Mouse (Mus musculus) embryonic facial prominence, embryonic 12.5 days (tissue): Measurements from ENCODE around the gene Ankrd34b. TPM values are rescaled to one million over a fixed set of nuclear protein-coding genes. Genes with fewer than 3 reads are reported as not detected.

ENCODE experiments used
- ATAC-seq: fragments of 200-750 bp; cut with Nextera tagmentation; 2 replicates; pipeline ENCODE4 v1.8.0; 2017; ENCODE audit not compliant: insufficient number of reproducible peaks, insufficient read depth, low FRiP score, low TSS enrichment
- H3K27ac ChIP-seq: fragments of 300-500 bp; sonication (generic); 2 replicates; pipeline ENCODE4 v1.5.1; 2016; ENCODE audit warnings: mild to moderate bottlenecking
- H3K27me3 ChIP-seq: fragments of 300-500 bp; sonication (generic); 2 replicates; pipeline ENCODE4 v1.6.1; 2016; ENCODE audit warnings: mild to moderate bottlenecking, moderate library complexity
- H3K36me3 ChIP-seq: fragments of 300-500 bp; sonication (generic); 2 replicates; pipeline ENCODE4 v1.6.1; 2016; ENCODE audit warnings: mild to moderate bottlenecking
- H3K4me1 ChIP-seq: fragments of 300-500 bp; sonication (generic); 2 replicates; pipeline ENCODE4 v1.6.1; 2016
- H3K4me2 ChIP-seq: fragments of 300-500 bp; sonication (generic); replicated peaks from 2 replicates; pipeline ENCODE4 v1.6.1; 2016; ENCODE audit warnings: mild to moderate bottlenecking, moderate library complexity
- H3K4me3 ChIP-seq: fragments of 300-500 bp; sonication (generic); 2 replicates; pipeline ENCODE4 v1.5.1; 2016; ENCODE audit warnings: mild to moderate bottlenecking
- H3K9ac ChIP-seq: fragments of 300-500 bp; sonication (generic); 2 replicates; pipeline ENCODE4 v1.6.1; 2016; ENCODE audit warnings: mild to moderate bottlenecking, moderate library complexity
- H3K9me3 ChIP-seq: fragments of 300-500 bp; sonication (generic); 2 replicates; pipeline ENCODE4 v1.6.1; 2016; ENCODE audit warnings: mild to moderate bottlenecking, moderate library complexity
- WGBS: fragments of 180-500 bp; shearing (Covaris S2); methylation state at CpG from one replicate; pipeline ENCODE4 v1.1.7; 2016; 5-methylcytosine and 5-hydroxymethylcytosine counted together
- polyA plus RNA-seq: library from polyadenylated mRNA; unstranded; fragments of >200 nt; fragmentation: Nextera tagmentation; extraction: Ambion mirVana; gene quantifications from 2 replicates; pipeline ENCODE4 v1.2.1, GENCODE M21; 2016

Gene Ankrd34b
- polyA plus RNA-seq, result 0.05 TPM in 2 replicates

DNA sequence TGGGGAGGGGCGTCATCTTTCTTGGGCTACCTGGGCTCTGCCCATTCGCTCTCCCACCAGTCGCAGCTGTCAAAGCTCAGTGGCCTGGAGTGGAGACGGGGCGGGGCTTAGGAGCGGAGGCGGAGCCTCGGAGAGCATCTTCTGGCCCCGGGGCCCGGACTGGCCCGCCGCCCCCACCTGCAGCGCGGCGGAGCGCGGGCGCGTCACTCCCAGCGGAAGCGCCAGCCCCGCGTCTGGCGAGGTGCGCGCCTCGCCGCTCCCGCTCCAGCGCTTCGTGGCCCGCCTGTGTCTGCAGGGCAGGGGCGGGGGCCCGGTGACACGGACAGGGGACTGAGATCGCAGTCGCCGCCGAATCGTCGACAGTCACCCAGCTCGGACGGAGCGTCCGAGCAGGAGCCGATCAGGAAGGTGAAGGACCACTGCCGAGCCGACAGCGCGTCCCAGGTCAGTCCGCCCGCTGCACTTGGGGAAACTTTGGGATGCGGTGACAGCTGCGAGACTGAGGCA, at the start of gene Ankrd34b:
Gene Ankrd34b (plus strand): TSS at position 139 of the 507 bp plus-strand sequence.
- Histone ChIP-seq H3K27me3 (peaks cover 63% of the 10 kb centered on the region), H3K27ac (no peak within 1 kb of the TSS), H3K36me3 (no peaks in the 10 kb centered on the region), H3K9ac (peak within 1 kb of the TSS; percentile 59), H3K4me3 (peak within 1 kb of the TSS; percentile 66), H3K4me1 (peaks cover 13% of the 10 kb centered on the region; the same call in 1 of the 2 replicates), H3K4me2 (peak within 1 kb of the TSS; percentile 100), H3K9me3 (no peaks in the 10 kb centered on the region)
- under 1% methylated on average over 53 of the region's 54 CpGs for WGBS
- ATAC-seq, result peak; percentile 73

- 89% methylated on average over 3 of the region's 3 CpGs for WGBS
- no peaks in the 10 kb centered on the region for H3K9me3 ChIP-seq
- no peaks in the 10 kb centered on the region for H3K27me3 ChIP-seq
- no peaks in the 10 kb centered on the region for H3K4me1 ChIP-seq
- ATAC-seq, result no peak
- no peak overlapping the region for H3K27ac ChIP-seq
- 0 out of 2 replicates have a peak, but pooled peaks cover 6% of the 10 kb centered on the region for H3K36me3 ChIP-seq
- H3K9ac ChIP-seq, result no peak overlapping the region
- H3K4me2 ChIP-seq, result no peak overlapping the region
- no peak overlapping the region for H3K4me3 ChIP-seq
These were observed 38.3 kb upstream of the Ankrd34b start for GRCm38 (mm10) chr13:92387367-92387766.

DNA sequence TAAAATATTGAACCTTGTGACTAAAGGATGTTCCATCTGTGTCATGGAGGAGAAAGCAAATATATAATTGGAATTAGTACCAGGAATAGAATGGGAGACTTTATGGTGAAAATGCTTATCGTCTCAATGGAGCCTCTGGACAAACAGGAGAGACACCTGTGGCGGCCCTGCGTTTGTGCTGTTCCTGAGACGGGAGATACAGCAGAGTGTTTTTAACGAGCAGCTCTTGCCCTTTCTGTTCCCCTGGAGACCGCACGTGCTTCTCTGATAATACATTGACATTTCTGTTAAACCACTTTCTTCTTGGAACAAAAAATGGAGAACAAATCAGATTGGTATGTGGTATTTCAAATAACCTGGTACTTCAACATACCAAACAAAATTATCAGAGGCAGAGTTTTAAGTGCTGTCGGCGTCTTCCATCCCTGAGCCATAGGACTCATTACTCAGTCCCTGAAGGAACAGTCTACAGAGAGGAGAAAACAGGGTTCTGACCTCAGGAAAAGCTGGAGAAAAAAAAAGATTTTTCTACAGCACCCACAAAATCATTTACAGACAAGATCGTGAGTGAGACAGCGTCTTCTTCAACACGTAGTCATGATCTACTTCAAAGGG, 32.5 kb upstream of the Ankrd34b start:
- Histone ChIP-seq H3K4me3 (no peak overlapping the region), H3K27me3 (no peaks in the 10 kb centered on the region), H3K9me3 (no peaks in the 10 kb centered on the region), H3K4me2 (no peak overlapping the region), H3K36me3 (no peaks in the 10 kb centered on the region), H3K4me1 (no peaks in the 10 kb centered on the region), H3K27ac (no peak overlapping the region), H3K9ac (no peak overlapping the region)
- WGBS, result 83% methylated on average over 12 of the region's 12 CpGs
- ATAC-seq, result no peak

- Histone ChIP-seq H3K9me3 (no peaks in the 10 kb centered on the region), H3K4me1 (no peaks in the 10 kb centered on the region), H3K4me2 (no peak overlapping the region), H3K27me3 (no peaks in the 10 kb centered on the region), H3K27ac (no peak overlapping the region), H3K9ac (no peak overlapping the region), H3K36me3 (no peaks in the 10 kb centered on the region), H3K4me3 (no peak overlapping the region)
- 74% methylated on average over 11 of the region's 11 CpGs for WGBS
- no peak for ATAC-seq
These were observed 27.0 kb upstream of the Ankrd34b start for GRCm38 (mm10) chr13:92398491-92399384.

GRCm38 (mm10) chr13:92402063-92402462, 23.6 kb upstream of the Ankrd34b start:
- 54% methylated on average over 2 of the region's 2 CpGs for WGBS
- no peak for ATAC-seq

DNA sequence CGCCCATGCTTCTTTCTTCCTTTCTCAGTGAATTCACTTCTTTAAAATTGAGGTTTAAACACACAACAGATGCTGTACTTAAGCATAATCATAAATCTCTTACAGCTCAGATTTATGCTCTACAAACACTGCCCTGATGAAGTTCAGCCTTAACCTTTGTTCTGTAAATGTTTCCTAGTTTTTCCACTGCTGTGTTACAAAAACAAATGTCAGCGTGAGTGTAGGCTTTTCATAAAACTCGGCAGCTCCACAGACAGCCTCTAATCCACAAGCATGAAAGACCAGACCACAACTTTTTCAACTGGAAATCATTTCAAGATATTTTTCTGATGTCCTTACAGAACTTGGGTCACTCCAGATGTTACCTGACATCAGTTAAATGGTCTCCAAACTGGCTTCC, 22.2 kb upstream of the Ankrd34b start:
- Histone ChIP-seq H3K4me1 (no peaks in the 10 kb centered on the region), H3K9me3 (no peaks in the 10 kb centered on the region), H3K4me3 (no peak overlapping the region), H3K27me3 (no peaks in the 10 kb centered on the region), H3K9ac (no peak overlapping the region), H3K4me2 (no peak overlapping the region), H3K27ac (no peak overlapping the region), H3K36me3 (no peaks in the 10 kb centered on the region)
- WGBS, result 75% methylated on average over 3 of the region's 3 CpGs
- ATAC-seq, result no peak

More at GRCm38 (mm10) chr13:92402063-92402462, 23.6 kb upstream of the Ankrd34b start:
- no peak overlapping the region for H3K4me2 ChIP-seq
- H3K9me3 ChIP-seq, result no peaks in the 10 kb centered on the region
- no peak overlapping the region for H3K4me3 ChIP-seq
- no peaks in the 10 kb centered on the region for H3K27me3 ChIP-seq
- no peaks in the 10 kb centered on the region for H3K4me1 ChIP-seq
- no peak overlapping the region for H3K27ac ChIP-seq
- H3K9ac ChIP-seq, result no peak overlapping the region
- no peaks in the 10 kb centered on the region for H3K36me3 ChIP-seq

DNA sequence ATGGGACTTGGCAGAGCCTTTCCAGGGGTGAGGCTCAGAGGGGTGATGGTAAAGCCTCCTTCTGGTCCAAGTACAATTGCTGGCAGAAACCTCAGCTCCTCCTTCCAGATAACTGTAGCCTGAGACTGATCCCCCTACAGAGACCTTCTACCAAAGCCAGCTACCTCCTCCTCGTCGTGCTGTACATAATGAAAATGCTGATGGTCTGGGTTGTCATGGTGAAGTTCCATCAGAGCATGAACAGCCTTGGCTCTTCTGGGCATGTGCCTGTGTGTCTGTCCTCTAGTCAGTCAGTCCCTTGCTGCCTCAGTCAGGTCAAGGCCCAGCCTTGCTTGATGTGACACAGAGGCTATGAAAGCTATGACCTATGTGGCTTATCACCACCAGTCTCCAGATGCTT, 15.2 kb upstream of the Ankrd34b start:
- Histone ChIP-seq H3K4me3 (no peak overlapping the region), H3K4me2 (no peak overlapping the region), H3K9me3 (no peaks in the 10 kb centered on the region), H3K36me3 (no peaks in the 10 kb centered on the region), H3K27me3 (no peaks in the 10 kb centered on the region), H3K27ac (no peak overlapping the region), H3K4me1 (no peaks in the 10 kb centered on the region), H3K9ac (no peak overlapping the region)
- WGBS, result 70% methylated on average over 2 of the region's 2 CpGs
- no peak for ATAC-seq

- no peak for ATAC-seq
- Histone ChIP-seq H3K4me3 (no peak overlapping the region), H3K36me3 (no peaks in the 10 kb centered on the region), H3K4me2 (no peak overlapping the region), H3K4me1 (no peaks in the 10 kb centered on the region), H3K27me3 (peaks cover 20% of the 10 kb centered on the region), H3K9ac (no peak overlapping the region), H3K9me3 (no peaks in the 10 kb centered on the region), H3K27ac (no peak overlapping the region)
- WGBS, result 85% methylated on average over 11 of the region's 11 CpGs
These were observed 6.1 kb upstream of the Ankrd34b start for GRCm38 (mm10) chr13:92419630-92420029.

DNA sequence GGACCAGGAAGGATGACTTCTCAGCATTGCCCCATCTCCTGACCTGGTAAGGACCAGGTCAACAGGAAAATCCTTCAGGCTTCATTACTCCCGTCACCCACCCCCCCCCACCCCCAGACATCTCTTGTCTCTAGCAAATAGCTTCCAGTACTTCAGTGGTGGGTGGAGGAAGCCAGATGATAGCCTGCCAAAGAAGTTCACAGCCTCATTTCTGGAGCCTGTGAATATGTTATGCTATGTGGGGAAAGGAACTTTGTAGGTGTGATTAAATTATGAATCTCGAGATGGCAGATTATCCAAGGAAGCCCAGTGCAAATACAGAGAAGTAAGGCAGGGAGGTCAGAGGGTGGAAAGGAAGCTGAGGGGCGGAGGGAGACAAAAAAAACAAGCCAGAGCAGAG, 2.0 kb upstream of the Ankrd34b start:
- 52% methylated on average over 3 of the region's 3 CpGs for WGBS
- no peak overlapping the region for H3K4me3 ChIP-seq
- no peaks in the 10 kb centered on the region for H3K9me3 ChIP-seq
- H3K4me1 ChIP-seq, result peaks cover 13% of the 10 kb centered on the region; the same call in 1 of the 2 replicates
- peaks cover 57% of the 10 kb centered on the region for H3K27me3 ChIP-seq
- no peak overlapping the region for H3K27ac ChIP-seq
- no peaks in the 10 kb centered on the region for H3K36me3 ChIP-seq
- no peak overlapping the region for H3K9ac ChIP-seq
- ATAC-seq, result no peak
- H3K4me2 ChIP-seq, result no peak overlapping the region

GRCm38 (mm10) chr13:92426294-92427051, 777 bp downstream of the Ankrd34b start:
- Histone ChIP-seq H3K27me3 (peaks cover 63% of the 10 kb centered on the region), H3K36me3 (no peaks in the 10 kb centered on the region)

DNA sequence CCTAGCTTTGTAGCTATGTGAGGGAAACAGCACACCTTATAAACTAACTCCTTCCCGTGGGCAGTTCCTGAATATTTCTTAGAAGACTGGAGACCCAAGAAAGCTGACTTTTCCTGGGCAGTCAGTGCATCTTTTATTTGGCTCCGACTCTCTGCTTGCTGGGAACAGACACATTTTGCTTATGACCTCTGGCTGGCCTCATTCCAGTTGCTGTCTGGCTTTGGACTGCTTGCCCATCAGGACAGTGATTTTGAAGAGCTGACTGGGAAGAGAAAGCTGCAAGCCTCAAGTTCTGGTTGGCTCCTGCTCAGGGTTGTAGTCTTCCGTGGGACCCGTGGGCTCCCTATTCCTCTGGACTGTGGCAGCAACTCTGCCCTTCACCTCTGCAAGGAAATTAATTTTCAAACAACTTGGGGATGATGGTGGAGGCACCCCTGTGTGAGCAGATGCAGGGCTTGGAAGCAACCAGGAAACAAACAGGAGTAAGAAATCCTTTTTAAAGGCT, 1.7 kb downstream of the Ankrd34b start:
- Histone ChIP-seq H3K4me3 (no peak overlapping the region), H3K27me3 (peaks cover 63% of the 10 kb centered on the region), H3K9ac (no peak overlapping the region), H3K27ac (no peak overlapping the region), H3K4me2 (peak overlapping the region; percentile 100; the same call in 1 of the 2 replicates), H3K4me1 (peaks cover 13% of the 10 kb centered on the region; the same call in 1 of the 2 replicates), H3K9me3 (no peaks in the 10 kb centered on the region), H3K36me3 (no peaks in the 10 kb centered on the region)
- ATAC-seq, result no peak
- WGBS, result 48% methylated on average over 4 of the region's 4 CpGs

More at GRCm38 (mm10) chr13:92426294-92427051, 777 bp downstream of the Ankrd34b start:
- 0 out of 2 replicates have a peak, but pooled peaks have one; percentile 30 for ATAC-seq
- H3K9ac ChIP-seq, result peak overlapping the region; percentile 59
- no peaks in the 10 kb centered on the region for H3K9me3 ChIP-seq
- H3K4me1 ChIP-seq, result peaks cover 13% of the 10 kb centered on the region; the same call in 1 of the 2 replicates
- peak overlapping the region; percentile 66 for H3K4me3 ChIP-seq
- WGBS, result 1% methylated on average over 91 of the region's 92 CpGs
- H3K4me2 ChIP-seq, result peak overlapping the region; percentile 100
- H3K27ac ChIP-seq, result no peak overlapping the region
